Mouse (Mus musculus) cerebellum, adult 2 months (tissue): ENCODE results near the gene C5ar2. TPM values are rescaled to one million over a fixed set of nuclear protein-coding genes. Genes with fewer than 3 reads are reported as not detected.
"Not testable (repeated sequence)": the region's sequence is repeated elsewhere in the genome, so short reads cannot be mapped to it uniquely, and the experiment has no call there.

ENCODE experiments used
- DNase-seq, 2 experiments: peaks; one replicate each; pipeline ENCODE4 v3.0.0; 2021
- H3K27ac ChIP-seq: fragments of 200-500 bp; 2 replicates; pipeline ENCODE4 v1.5.1; 2012; ENCODE audit warnings: low read length, control low read depth, inconsistent platforms; ENCODE audit not compliant: insufficient read depth
- H3K27me3 ChIP-seq: fragments of 200-500 bp; 2 replicates; pipeline ENCODE4 v1.6.1; 2012; ENCODE audit warnings: inconsistent platforms, mild to moderate bottlenecking, low read length, moderate library complexity; ENCODE audit not compliant: control insufficient read depth, insufficient read depth
- H3K4me1 ChIP-seq: fragments of 200-500 bp; 2 replicates; pipeline ENCODE4 v1.6.1; 2011; ENCODE audit warnings: low read length; ENCODE audit not compliant: control insufficient read depth, insufficient read depth
- H3K4me3 ChIP-seq: fragments of 200-500 bp; replicated peaks from 2 replicates; pipeline ENCODE3; 2011; ENCODE audit warnings: mild to moderate bottlenecking, low read depth, low read length, control low read depth; ENCODE audit not compliant: insufficient read depth
- CTCF ChIP-seq: fragments of 200-500 bp; IDR thresholded peaks from 2 replicates; pipeline ENCODE4 v1.5.1; 2011; ENCODE audit warnings: low read depth, mild to moderate bottlenecking, control low read depth, low read length, moderate library complexity, borderline replicate concordance; ENCODE audit not compliant: insufficient read depth
- POLR2A ChIP-seq: fragments of 200-500 bp; IDR thresholded peaks from 2 replicates; pipeline ENCODE4 v1.6.1; 2011; ENCODE audit warnings: low read length, control low read depth, borderline replicate concordance; ENCODE audit not compliant: insufficient read depth
- WGBS: fragments of 180-500 bp; shearing (Covaris S2); methylation state at CpG from one replicate; pipeline ENCODE4 v1.1.7; 2018; 5-methylcytosine and 5-hydroxymethylcytosine counted together
- polyA plus RNA-seq: library from polyadenylated mRNA; depleted of rRNA; stranded (reverse); fragments of >200 nt; gene quantifications from 2 replicates; pipeline ENCODE4 v1.2.3, GENCODE M21; 2012

The C5ar2 gene
- polyA plus RNA-seq, 1 experiment, result 0.20 TPM

DNA sequence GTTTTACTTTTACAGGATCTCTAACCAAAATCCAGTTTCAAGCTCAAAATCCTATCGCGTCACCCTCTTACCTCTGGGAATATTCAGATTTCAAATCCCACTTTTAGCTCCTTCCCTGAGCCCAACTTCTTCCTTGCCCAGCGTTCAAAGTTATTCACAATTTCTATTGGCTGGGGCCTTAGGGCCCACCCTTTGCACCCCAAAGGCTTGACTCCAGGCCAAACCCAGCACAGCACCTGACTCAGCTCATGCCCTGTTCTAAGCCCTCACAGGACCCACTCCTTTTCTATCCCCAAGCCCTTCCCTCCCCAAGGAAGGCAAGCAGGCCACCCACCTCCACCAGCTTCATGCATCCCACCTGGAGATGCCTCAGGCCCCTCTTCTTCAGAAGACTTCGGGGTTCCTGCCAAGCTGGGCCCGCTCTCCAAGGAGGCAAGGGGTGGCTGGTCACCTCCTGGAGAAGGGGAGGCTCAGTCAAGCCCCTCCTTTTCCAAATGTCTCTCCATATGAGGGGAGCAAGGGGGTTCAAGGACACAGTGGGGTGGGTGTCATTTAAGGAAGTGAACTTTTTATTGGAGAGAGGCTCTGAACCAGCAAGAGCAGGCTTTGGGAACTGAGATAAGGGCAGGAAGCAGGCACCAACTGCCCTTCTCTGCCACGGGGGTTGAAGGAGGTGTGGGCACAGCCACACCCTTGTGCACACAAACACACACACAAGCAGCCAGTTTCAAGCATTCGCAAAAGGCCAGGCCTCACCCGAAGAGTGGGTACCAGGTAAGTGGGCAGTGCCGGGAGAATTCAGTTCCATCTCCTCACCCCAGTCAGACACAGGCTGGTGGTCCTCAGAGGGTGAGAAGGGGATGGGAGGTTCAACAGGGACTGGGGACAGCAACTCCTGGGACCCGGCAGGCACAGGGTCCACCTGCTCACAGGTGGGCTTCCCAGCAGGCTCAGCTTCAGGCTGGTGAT lies 31.3 kb upstream of the C5ar2 start:
- Histone ChIP-seq H3K27me3 (no peaks in the 10 kb centered on the region), H3K4me3 (no peak overlapping the region), H3K4me1 (peaks cover 14% of the 10 kb centered on the region; the same call in 1 of the 2 replicates), H3K27ac (no peak overlapping the region)
- no peak for TF ChIP-seq POLR2A
- no peak for TF ChIP-seq CTCF
- WGBS, result 88% methylated on average over 10 of the region's 10 CpGs
- peak in 1 of 2 experiments; percentile 18 for DNase-seq

- Histone ChIP-seq H3K27ac (no peak overlapping the region), H3K4me1 (peaks cover 14% of the 10 kb centered on the region; the same call in 1 of the 2 replicates), H3K4me3 (peak overlapping the region; percentile 67), H3K27me3 (no peaks in the 10 kb centered on the region)
- TF ChIP-seq CTCF (no peak), POLR2A (peak; percentile 50)
- peak in 1 of 2 experiments; percentile 77 for DNase-seq
- WGBS, result under 1% methylated on average over 18 of the region's 18 CpGs
Observed at GRCm38 (mm10) chr7:16273766-16274140, 29.8 kb upstream of the C5ar2 start.

- Histone ChIP-seq H3K27me3 (no peaks in the 10 kb centered on the region), H3K27ac (peak within 1 kb of the TSS; percentile 85), H3K4me3 (peak within 1 kb of the TSS; percentile 67), H3K4me1 (peaks cover 14% of the 10 kb centered on the region; the same call in 1 of the 2 replicates)
- TF ChIP-seq CTCF, result no peak
- peak; percentile 8; the same call in 1 of the 2 replicates for TF ChIP-seq POLR2A
- WGBS, result 1% methylated on average over 47 of the region's 49 CpGs
- peak; percentile 86 to 87 for DNase-seq
Observed at GRCm38 (mm10) chr7:16273081-16273765, 29.3 kb upstream of the C5ar2 start, which contains the start of gene Inafm1. Gene Inafm1, minus strand, starts transcription at chr7:16273617.

DNA sequence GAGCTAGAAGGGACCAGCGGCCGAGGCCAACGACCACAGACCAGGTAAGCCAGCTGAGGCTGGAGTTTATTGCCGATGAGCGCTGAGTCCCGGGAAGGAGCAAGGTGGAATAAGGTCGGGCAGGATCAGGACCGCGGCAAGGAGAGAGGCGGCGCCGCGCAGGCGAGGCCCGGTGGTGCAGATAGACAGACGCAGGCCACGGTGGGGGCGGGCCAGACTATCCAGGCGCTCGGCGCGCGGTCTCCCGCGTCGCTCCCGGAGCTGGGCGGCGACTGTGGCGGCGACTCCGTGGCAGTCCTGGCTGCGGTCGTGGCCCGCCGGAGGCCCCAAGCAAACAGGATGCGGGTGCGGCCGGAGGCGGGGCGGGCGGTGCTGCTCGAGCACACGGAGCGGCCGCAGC lies 28.7 kb upstream of the C5ar2 start:
- WGBS, result under 1% methylated on average over 44 of the region's 46 CpGs

DNA sequence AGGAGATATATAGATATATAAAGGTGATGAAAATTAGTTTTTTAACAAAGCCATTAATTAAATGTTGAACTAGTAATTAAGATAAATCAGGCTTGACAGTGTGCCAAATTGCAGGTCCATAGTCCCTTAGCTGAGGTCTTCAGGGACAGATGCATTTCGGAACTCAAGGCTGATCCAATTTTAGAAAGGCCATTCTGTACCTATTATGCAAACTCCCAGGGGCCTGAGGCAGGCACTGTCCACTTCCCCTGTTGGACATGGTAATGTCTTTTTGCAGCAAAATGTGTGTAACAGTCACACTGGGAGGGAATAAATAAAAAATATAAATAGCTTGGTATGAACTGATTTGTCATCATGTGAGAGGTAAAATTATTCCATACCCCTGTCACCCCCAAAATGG lies 27.2 kb upstream of the C5ar2 start:
- H3K27me3 ChIP-seq, result no peaks in the 10 kb centered on the region
- no peak overlapping the region for H3K4me3 ChIP-seq
- TF ChIP-seq POLR2A, result no peak
- no peak for TF ChIP-seq CTCF
- WGBS, result 24% methylated on average over 1 of the region's 1 CpGs
- DNase-seq, result no peak
- peaks cover 14% of the 10 kb centered on the region; the same call in 1 of the 2 replicates for H3K4me1 ChIP-seq
- no peak overlapping the region; the same call in 1 of the 2 replicates for H3K27ac ChIP-seq

More for the DNA sequence above, 28.7 kb upstream of the C5ar2 start:
- peak; percentile 82 to 84 for DNase-seq
- peak; percentile 38; the same call in 1 of the 2 replicates for TF ChIP-seq POLR2A
- TF ChIP-seq CTCF, result peak; percentile 23; the same call in 1 of the 2 replicates
- Histone ChIP-seq H3K4me1 (peaks cover 14% of the 10 kb centered on the region; the same call in 1 of the 2 replicates), H3K4me3 (peak overlapping the region; percentile 67), H3K27ac (peak overlapping the region; percentile 85), H3K27me3 (no peaks in the 10 kb centered on the region)

- 76% methylated on average over 7 of the region's 7 CpGs for WGBS
- not testable (repeated sequence) for H3K27me3 ChIP-seq, DNase-seq, H3K4me3 ChIP-seq, H3K27ac ChIP-seq, H3K4me1 ChIP-seq
Observed at GRCm38 (mm10) chr7:16266593-16266992, 22.6 kb upstream of the C5ar2 start.

DNA sequence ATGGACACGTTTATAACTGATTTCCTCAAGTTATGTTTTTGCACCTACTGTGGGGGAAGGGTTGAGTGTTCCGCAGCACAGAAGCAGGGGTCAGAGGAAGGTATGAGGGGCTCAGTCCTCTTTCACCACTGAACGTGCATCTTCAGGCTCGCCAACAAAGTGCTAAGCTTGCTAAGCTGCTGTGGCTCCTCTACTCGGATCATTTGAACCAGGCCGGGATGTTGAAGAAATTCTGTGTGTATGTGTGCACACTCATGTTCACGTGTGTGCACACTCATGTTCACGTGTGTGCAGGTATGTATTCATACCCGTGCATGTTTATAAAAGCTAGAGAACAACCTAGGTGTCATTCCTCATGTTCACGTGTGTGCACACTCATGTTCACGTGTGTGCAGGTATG lies 21.9 kb upstream of the C5ar2 start:
- WGBS, result 92% methylated on average over 11 of the region's 11 CpGs
- no peak for TF ChIP-seq CTCF
- no peak for TF ChIP-seq POLR2A
- H3K27me3 ChIP-seq, result no peaks in the 10 kb centered on the region
- no peak overlapping the region for H3K27ac ChIP-seq
- H3K4me3 ChIP-seq, result no peak overlapping the region
- DNase-seq, result no peak
- peaks cover 4% of the 10 kb centered on the region; the same call in 1 of the 2 replicates for H3K4me1 ChIP-seq
